Mouse (Mus musculus) heart, postnatal 0 days (tissue): Measurements from ENCODE around the gene Tmem114. TPM values are rescaled to one million over a fixed set of nuclear protein-coding genes. Genes with fewer than 3 reads are reported as not detected.

Experiments used
- ATAC-seq: fragments of 200-750 bp; cut with Nextera tagmentation; 2 replicates; pipeline ENCODE4 v1.8.0; 2017; ENCODE audit warnings: low read depth, moderate number of reproducible peaks, moderate library complexity; ENCODE audit not compliant: insufficient read depth
- DNase-seq: peaks from one replicate; pipeline ENCODE4 v3.0.0-alpha.2; 2016; ENCODE audit warnings: low spot score
- H3K27ac ChIP-seq: fragments of 300-500 bp; sonication (generic); 2 replicates; pipeline ENCODE4 v1.5.1; 2014; ENCODE audit warnings: low read depth, mild to moderate bottlenecking
- H3K27me3 ChIP-seq: fragments of 300-500 bp; sonication (generic); 2 replicates; pipeline ENCODE4 v1.6.1; 2014; ENCODE audit warnings: low read length, mixed read lengths; ENCODE audit not compliant: control insufficient read depth, insufficient read depth
- H3K36me3 ChIP-seq: fragments of 300-500 bp; sonication (generic); replicated peaks from 2 replicates; pipeline ENCODE4 v1.6.1; 2014; ENCODE audit warnings: low read length, mixed read lengths; ENCODE audit not compliant: control insufficient read depth, insufficient read depth
- H3K4me1 ChIP-seq: fragments of 300-500 bp; sonication (generic); 2 replicates; pipeline ENCODE4 v1.6.1; 2014; ENCODE audit warnings: antibody characterized with exemption; ENCODE audit not compliant: control insufficient read depth, insufficient read depth
- H3K4me2 ChIP-seq: fragments of 300-500 bp; sonication (generic); 2 replicates; pipeline ENCODE4 v1.6.1; 2014; ENCODE audit warnings: low read depth, mild to moderate bottlenecking, low read length, moderate library complexity
- H3K4me3 ChIP-seq: fragments of 300-500 bp; sonication (generic); 2 replicates; pipeline ENCODE4 v1.5.1; 2014; ENCODE audit warnings: low read depth, low read length
- H3K9ac ChIP-seq: fragments of 300-500 bp; sonication (generic); replicated peaks from 2 replicates; pipeline ENCODE4 v1.6.1; 2014; ENCODE audit warnings: low read depth, low read length, mixed read lengths
- H3K9me3 ChIP-seq: fragments of 300-500 bp; sonication (generic); replicated peaks from 2 replicates; pipeline ENCODE4 v1.6.1; 2016; ENCODE audit warnings: low read length; ENCODE audit not compliant: control insufficient read depth
- CTCF ChIP-seq: IDR thresholded peaks from 2 replicates; pipeline ENCODE4 v1.5.1; 2016; ENCODE audit warnings: antibody characterized with exemption, control low read depth, low read depth
- EP300 ChIP-seq: IDR thresholded peaks from 2 replicates; pipeline ENCODE4 v1.6.1; 2016; ENCODE audit warnings: antibody characterized with exemption, low read depth
- WGBS: fragments of 180-500 bp; shearing (Covaris S2); extraction: QIAGEN DNeasy Blood & Tissue Kit; methylation state at CpG from one replicate; pipeline ENCODE4 v1.1.7; 2014; 5-methylcytosine and 5-hydroxymethylcytosine counted together
- polyA plus RNA-seq: library from polyadenylated mRNA; unstranded; fragments of >200 nt; fragmentation: Nextera tagmentation; extraction: Ambion mirVana; gene quantifications from 2 replicates; pipeline ENCODE4 v1.2.1, GENCODE M21; 2015
- total RNA-seq: library from RNA; depleted of rRNA; stranded (reverse); fragments of >200 nt; gene quantifications from 2 replicates; pipeline ENCODE4 v1.2.3, GENCODE M21; 2014; ENCODE audit warnings: low replicate concordance; rRNA removed

Tmem114 gene
- total and polyA plus RNA-seq, 2 experiments from 2014 or later, result not detected

DNA sequence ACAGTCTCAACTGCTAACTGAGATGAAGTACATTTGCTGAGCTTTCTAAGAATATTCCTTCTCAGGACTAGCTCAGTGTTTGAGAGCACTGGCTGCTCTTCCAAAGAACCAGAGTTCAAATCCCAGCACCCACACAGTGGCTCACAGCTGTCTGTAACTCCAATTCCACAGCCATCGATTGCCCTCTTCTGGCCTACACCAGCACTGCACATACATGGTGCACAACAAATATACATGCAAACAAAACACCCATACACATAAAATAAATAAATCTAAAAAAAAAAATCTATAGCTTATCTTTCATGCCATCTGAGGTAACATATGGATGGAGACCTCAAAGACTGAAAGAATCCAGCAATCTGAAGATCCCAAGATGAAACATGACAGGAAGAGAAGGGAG lies 36.4 kb downstream of the Tmem114 start:
- Histone ChIP-seq H3K27ac (no peak overlapping the region), H3K36me3 (no peaks in the 10 kb centered on the region), H3K4me2 (no peak overlapping the region), H3K4me1 (no peaks in the 10 kb centered on the region), H3K9me3 (no peaks in the 10 kb centered on the region), H3K9ac (no peak overlapping the region), H3K27me3 (no peaks in the 10 kb centered on the region), H3K4me3 (no peak overlapping the region)
- TF ChIP-seq EP300 (no peak), CTCF (no peak)
- DNase-seq, result no peak
- no peak for ATAC-seq
- 70% methylated on average over 1 of the region's 1 CpGs for WGBS

- Histone ChIP-seq H3K9me3 (no peaks in the 10 kb centered on the region), H3K4me1 (no peaks in the 10 kb centered on the region), H3K36me3 (no peaks in the 10 kb centered on the region), H3K4me3 (no peak overlapping the region), H3K9ac (no peak overlapping the region), H3K4me2 (no peak overlapping the region), H3K27me3 (no peaks in the 10 kb centered on the region), H3K27ac (no peak overlapping the region)
- TF ChIP-seq CTCF (no peak), EP300 (no peak)
- ATAC-seq (no peak), DNase-seq (no peak)
- WGBS, result 69% methylated on average over 6 of the region's 6 CpGs
Measured at GRCm38 (mm10) chr16:8386386-8386785, 38.5 kb downstream of the Tmem114 start.

DNA sequence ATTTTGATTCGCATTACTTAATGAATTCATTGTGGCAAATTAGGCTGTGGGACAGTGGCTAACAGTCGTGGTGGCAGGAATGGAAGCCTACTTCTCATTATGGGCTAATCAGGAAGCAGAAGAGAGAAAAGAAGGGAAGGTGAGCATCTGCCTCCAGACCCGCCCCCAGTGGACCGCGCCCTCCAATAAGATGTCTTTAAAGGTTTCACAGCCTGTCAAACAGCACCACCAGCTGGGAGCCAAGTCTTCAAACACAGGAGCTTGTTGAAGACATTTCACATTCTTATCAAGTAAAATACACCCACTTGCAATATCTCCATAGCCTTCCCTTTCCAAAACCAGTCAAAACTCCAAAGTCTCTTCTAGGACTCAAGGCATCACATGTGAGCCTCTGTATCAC lies 39.3 kb downstream of the Tmem114 start:
- Histone ChIP-seq H3K36me3 (no peaks in the 10 kb centered on the region), H3K9ac (no peak overlapping the region), H3K27me3 (no peaks in the 10 kb centered on the region), H3K4me1 (no peaks in the 10 kb centered on the region), H3K9me3 (no peaks in the 10 kb centered on the region), H3K4me2 (no peak overlapping the region), H3K27ac (no peak overlapping the region), H3K4me3 (no peak overlapping the region)
- no peak for DNase-seq
- TF ChIP-seq CTCF, result no peak
- TF ChIP-seq EP300, result no peak
- no peak for ATAC-seq
- 56% methylated on average over 5 of the region's 5 CpGs for WGBS

GRCm38 (mm10) chr16:8384772-8385171 lies 40.2 kb downstream of the Tmem114 start:
- H3K4me2 ChIP-seq, result no peak overlapping the region
- no peaks in the 10 kb centered on the region for H3K27me3 ChIP-seq
- H3K36me3 ChIP-seq, result no peaks in the 10 kb centered on the region
- H3K4me3 ChIP-seq, result no peak overlapping the region
- ATAC-seq (no peak), DNase-seq (no peak)
- H3K9me3 ChIP-seq, result no peaks in the 10 kb centered on the region
- no peak overlapping the region for H3K9ac ChIP-seq
- H3K27ac ChIP-seq, result no peak overlapping the region
- no peak for TF ChIP-seq CTCF
- TF ChIP-seq EP300, result no peak
- 67% methylated on average over 10 of the region's 10 CpGs for WGBS
- H3K4me1 ChIP-seq, result no peaks in the 10 kb centered on the region

- ATAC-seq (no peak), DNase-seq (no peak)
- WGBS, result 60% methylated on average over 9 of the region's 9 CpGs
- Histone ChIP-seq H3K4me3 (no peak overlapping the region), H3K4me1 (no peaks in the 10 kb centered on the region), H3K36me3 (no peaks in the 10 kb centered on the region), H3K4me2 (no peak overlapping the region), H3K27ac (no peak overlapping the region), H3K27me3 (no peaks in the 10 kb centered on the region), H3K9me3 (no peaks in the 10 kb centered on the region), H3K9ac (no peak overlapping the region)
- TF ChIP-seq CTCF, result no peak
- no peak for TF ChIP-seq EP300
Measured at GRCm38 (mm10) chr16:8383396-8383795, 41.5 kb downstream of the Tmem114 start.

- H3K9ac ChIP-seq, result no peak overlapping the region
- H3K27ac ChIP-seq, result no peak overlapping the region
- H3K4me2 ChIP-seq, result no peak overlapping the region
- H3K27me3 ChIP-seq, result no peaks in the 10 kb centered on the region
- H3K4me3 ChIP-seq, result no peak overlapping the region
- no peaks in the 10 kb centered on the region for H3K9me3 ChIP-seq
- H3K4me1 ChIP-seq, result no peaks in the 10 kb centered on the region
- ATAC-seq (no peak), DNase-seq (no peak)
- H3K36me3 ChIP-seq, result no peaks in the 10 kb centered on the region
- 50% methylated on average over 3 of the region's 3 CpGs for WGBS
- TF ChIP-seq CTCF (no peak), EP300 (no peak)
Measured at GRCm38 (mm10) chr16:8363066-8363465, 61.9 kb downstream of the Tmem114 start.

Other genes with a start within 250 kb of the Tmem114 start
- 26.4 and 78.3 TPM in 2 replicates for gene Mettl22, start 45.7 kb upstream of the Tmem114 start, total RNA-seq
- gene Mettl22, start 45.7 kb upstream of the Tmem114 start, polyA plus RNA-seq, result 38.7 and 43.4 TPM in 2 replicates
- gene Abat, start 88.3 kb upstream of the Tmem114 start, total RNA-seq, result 15.8 and 28.8 TPM in 2 replicates
- gene Abat, start 88.3 kb upstream of the Tmem114 start, polyA plus RNA-seq, result 9.9 TPM in 2 replicates
- 26.2 and 26.8 TPM in 2 replicates for gene Pmm2, start 212.5 kb upstream of the Tmem114 start, total RNA-seq
- 34.4 and 36.6 TPM in 2 replicates for gene Pmm2, start 212.5 kb upstream of the Tmem114 start, polyA plus RNA-seq
- 14.3 and 21.8 TPM in 2 replicates for gene Tmem186, start 212.6 kb upstream of the Tmem114 start, total RNA-seq
- 13.8 and 14.8 TPM in 2 replicates for gene Tmem186, start 212.6 kb upstream of the Tmem114 start, polyA plus RNA-seq
- 71.6 and 76.6 TPM in 2 replicates for gene Carhsp1, start 247.0 kb upstream of the Tmem114 start, total RNA-seq
- 42.7 TPM in 2 replicates for gene Carhsp1, start 247.0 kb upstream of the Tmem114 start, polyA plus RNA-seq